Mouse (Mus musculus): ENCODE data around the gene Nsun6. TPM values are rescaled to one million over a fixed set of nuclear protein-coding genes. Genes with fewer than 3 reads are reported as not detected.

Nsun6 gene
- polyA plus RNA-seq (2014; fragmentation: Illumina TruSeq; extraction: RNeasy Lipid Tissue Mini Kit (QIAGEN cat#74804); ENCODE audit: low replicate concordance) = 8.4 TPM

DNA sequence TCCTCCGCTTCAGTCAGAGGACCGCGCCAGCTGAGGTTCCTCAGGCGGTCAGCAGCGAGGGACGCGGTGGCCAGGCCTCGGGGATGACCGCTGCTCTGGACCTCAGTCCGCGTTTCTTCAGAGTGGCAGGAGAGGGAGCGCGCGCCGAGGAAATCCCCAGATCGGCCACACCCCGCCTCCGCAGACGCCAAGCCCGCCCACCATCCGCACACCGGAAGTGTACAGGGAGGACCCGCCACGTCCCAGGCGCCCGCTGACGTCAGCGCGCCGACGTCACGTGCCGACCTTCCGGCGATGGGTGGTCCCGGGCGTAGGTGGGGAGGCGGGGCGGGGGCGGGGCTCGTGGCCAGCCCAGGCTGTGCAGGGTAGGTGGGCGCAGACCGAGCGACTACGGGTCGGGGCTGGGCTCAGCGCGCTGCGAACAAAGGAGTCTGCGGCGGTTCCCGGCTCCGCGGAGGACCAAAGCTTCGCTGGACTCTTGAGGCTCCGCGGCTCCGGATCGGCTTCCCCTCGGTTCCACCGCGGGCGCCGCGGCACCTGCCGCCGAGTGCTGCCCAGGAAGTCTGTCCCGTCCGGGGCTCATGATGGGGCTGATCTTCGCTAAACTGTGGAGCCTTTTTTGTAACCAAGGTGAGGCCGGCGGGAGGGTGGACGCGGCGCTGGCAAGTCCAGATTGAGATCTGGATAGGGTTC is at the start of gene Nsun6:
Nsun6 (minus strand) TSS at position 125 of the 693 bp plus-strand sequence.

DNA sequence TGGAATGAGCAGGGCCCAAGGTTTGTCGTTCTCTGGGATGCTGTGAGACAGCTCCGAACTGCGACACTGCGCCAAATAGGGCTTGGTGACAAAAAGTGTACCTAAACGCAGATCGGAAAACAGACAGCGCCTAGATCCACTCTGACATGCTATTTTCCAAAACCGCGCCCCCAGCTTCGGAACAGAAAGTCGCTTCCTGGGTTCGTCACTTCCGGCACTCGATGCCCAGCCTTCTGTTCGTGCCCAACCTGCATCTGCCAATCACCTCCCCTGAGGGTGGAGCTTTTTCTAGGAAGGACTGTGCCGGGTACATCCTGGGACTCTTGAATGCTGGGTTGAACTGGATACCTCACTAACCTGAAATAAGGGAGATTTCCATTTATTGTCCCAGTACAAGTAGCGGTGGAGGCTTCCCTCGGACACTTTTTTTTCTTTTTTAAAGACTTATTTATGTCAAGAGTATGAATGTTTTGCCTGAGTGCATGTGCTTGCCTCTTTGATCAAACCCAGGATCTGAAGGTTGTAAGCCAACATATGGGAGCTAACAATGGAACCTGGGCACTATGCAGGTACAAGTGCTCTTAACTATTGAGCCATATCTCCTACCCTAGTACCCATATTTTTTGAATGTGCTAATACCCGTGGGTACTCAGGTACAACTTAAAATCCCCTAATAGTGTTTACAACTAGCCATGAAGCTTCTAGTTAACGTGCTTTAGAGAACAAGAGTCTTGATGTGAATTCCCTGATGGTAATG is 5.6 kb downstream of the Nsun6 start, which contains the start of gene Arl5b:
Arl5b (plus strand) TSS at position 279 of the 757 bp plus-strand sequence.

Other genes with a start within 250 kb of the Nsun6 start
- 48.9 TPM for gene Arl5b, start 5.7 kb downstream of the Nsun6 start, polyA plus RNA-seq (2014; fragmentation: Illumina TruSeq; extraction: RNeasy Lipid Tissue Mini Kit (QIAGEN cat#74804); ENCODE audit: low replicate concordance)